11 mouse cellular contexts compared by ENCODE assay signal in the genomic region with DNA sequence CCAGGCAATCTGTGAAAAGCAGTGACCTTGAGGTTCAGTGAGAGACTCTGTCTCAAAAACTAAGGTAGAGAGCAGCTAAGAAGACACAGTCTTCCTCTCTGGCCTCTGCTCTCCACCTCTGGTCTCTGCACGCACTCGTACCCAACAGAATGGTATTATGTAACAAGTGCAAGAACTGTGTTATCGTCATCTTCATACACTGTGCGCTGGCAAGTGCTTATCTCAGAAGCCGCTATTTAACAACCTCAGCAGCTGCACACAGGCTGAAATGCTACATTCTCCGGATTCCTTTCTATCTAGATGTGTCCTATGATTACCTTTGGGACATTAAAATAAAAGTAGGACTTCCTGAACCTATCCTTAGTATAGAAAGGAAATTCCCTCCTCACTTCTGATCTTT. TPM values are rescaled to one million over a fixed set of nuclear protein-coding genes. Genes with fewer than 3 reads are reported as not detected.
DNase-seq lines count a peak whose midpoint lies in the region; ATAC-seq and TF ChIP-seq lines count a peak whose summit lies in the region.
"Had no signal": no experiment of that assay in that cellular context is flagged by ENCODE, and none has a peak within 500 bp of the region (broad histone marks: within the 10 kb centered on the region; RNA-seq: fewer than 3 reads in every experiment).

No protein-coding gene starts in this region.

- 11% methylated on average over 6 of the region's 6 CpGs for WGBS in heart, postnatal 0 days
- WGBS in lung, embryonic 16.5 days, result 23% methylated on average over 6 of the region's 6 CpGs
- 72% methylated on average over 6 of the region's 6 CpGs for WGBS in kidney, embryonic 14.5 days

- no peaks in the 10 kb centered on the region for H3K27me3 ChIP-seq in MEL (ENCODE audit: control insufficient read depth in 1 of 2, insufficient read depth in 2 of 2, low read length in 2 of 2)
- H3K27me3 ChIP-seq in heart, postnatal 0 days (ENCODE audit: control insufficient read depth, insufficient read depth, low read length), result no peaks in the 10 kb centered on the region
- H3K27me3 ChIP-seq in lung, embryonic 16.5 days (ENCODE audit: control insufficient read depth, insufficient read depth, low read depth, low read length), result no peaks in the 10 kb centered on the region
- H3K27me3 ChIP-seq in kidney, embryonic 14.5 days (ENCODE audit: control insufficient read depth, insufficient read depth, low read length), result no peaks in the 10 kb centered on the region
- H3K27me3 ChIP-seq: midbrain, embryonic 15.5 days had no signal

- peaks cover 37 to 38% of the 10 kb centered on the region in 2 experiments for H3K4me1 ChIP-seq in MEL (ENCODE audit: control insufficient read depth in 1 of 2, insufficient read depth in 2 of 2, low read length in 2 of 2)
- peaks cover 24% of the 10 kb centered on the region for H3K4me1 ChIP-seq in heart, postnatal 0 days (ENCODE audit: control insufficient read depth, insufficient read depth)
- H3K4me1 ChIP-seq in lung, embryonic 16.5 days (replicated peaks; ENCODE audit: control insufficient read depth, insufficient read depth, low read length), result peaks cover 3% of the 10 kb centered on the region; the same call in 1 of the 2 replicates
- no peaks in the 10 kb centered on the region for H3K4me1 ChIP-seq in kidney, embryonic 14.5 days (ENCODE audit: control insufficient read depth, insufficient read depth, low read length)
- H3K4me1 ChIP-seq: forebrain, embryonic 10.5 days; midbrain, embryonic 15.5 days had no signal

- 0 out of 2 replicates have a peak overlapping the region, but pooled peaks have one; percentile 7 for H3K4me3 ChIP-seq in gastrocnemius, adult 2 months
- H3K4me3 ChIP-seq in MEL (ENCODE audit: control insufficient read depth in 1 of 2, insufficient read depth in 1 of 2, low read depth in 2 of 2, low read length in 2 of 2), result no peak overlapping the region
- no peak overlapping the region for H3K4me3 ChIP-seq in heart, postnatal 0 days (ENCODE audit: low read depth, low read length)
- no peak overlapping the region for H3K4me3 ChIP-seq in lung, embryonic 16.5 days (ENCODE audit: low read length)
- no peak overlapping the region for H3K4me3 ChIP-seq in kidney, embryonic 14.5 days (ENCODE audit: low read length)
- H3K4me3 ChIP-seq: forebrain, embryonic 10.5 days; midbrain, embryonic 15.5 days had no signal

- peak overlapping the region; percentile 37; the same call in 1 of the 2 replicates for H3K9ac ChIP-seq in MEL (ENCODE audit: control insufficient read depth, low read depth, low read length, poor library complexity, severe bottlenecking)
- H3K9ac ChIP-seq in heart, postnatal 0 days (replicated peaks; ENCODE audit: low read depth, low read length), result no peak overlapping the region
- no peak overlapping the region for H3K9ac ChIP-seq in lung, embryonic 16.5 days (ENCODE audit: low read length)
- no peak overlapping the region for H3K9ac ChIP-seq in kidney, embryonic 14.5 days (ENCODE audit: low read depth, low read length)
- H3K9ac ChIP-seq: midbrain, embryonic 15.5 days had no signal

- no peaks in the 10 kb centered on the region for H3K79me2 ChIP-seq in MEL (ENCODE audit: control insufficient read depth, insufficient read depth, low read length, poor library complexity)

- TF ChIP-seq CTCF in gastrocnemius, adult 2 months (IDR thresholded peaks at IDR 0.05), result no peak
- no peak for TF ChIP-seq CTCF in MEL (IDR thresholded peaks at IDR 0.05 in 2 of 3, conservative IDR thresholded peaks at IDR 0.05 in 1 of 3; ENCODE audit: control insufficient read depth in 1 of 3, insufficient read depth in 1 of 3, low read depth in 2 of 3, low read length in 3 of 3, poor library complexity in 1 of 3, severe bottlenecking in 1 of 3)
- no peak for TF ChIP-seq CTCF in heart, postnatal 0 days (IDR thresholded peaks at IDR 0.05; ENCODE audit: low read depth)

- H3K36me3 ChIP-seq in MEL (ENCODE audit: control insufficient read depth in 1 of 2, insufficient read depth in 2 of 2, low read length in 2 of 2), result peaks cover 0 to 36% of the 10 kb centered on the region in 2 experiments; a peak in 2 of 4 replicates
- H3K36me3 ChIP-seq in heart, postnatal 0 days (replicated peaks; ENCODE audit: control insufficient read depth, insufficient read depth, low read length), result no peaks in the 10 kb centered on the region
- H3K36me3 ChIP-seq in lung, embryonic 16.5 days (ENCODE audit: control insufficient read depth, insufficient read depth, low read length), result no peaks in the 10 kb centered on the region
- no peaks in the 10 kb centered on the region for H3K36me3 ChIP-seq in kidney, embryonic 14.5 days (ENCODE audit: control insufficient read depth, insufficient read depth, low read length)
- H3K36me3 ChIP-seq: forebrain, embryonic 10.5 days; midbrain, embryonic 15.5 days had no signal

- H3K4me2 ChIP-seq in heart, postnatal 0 days (ENCODE audit: low read depth, low read length), result no peak overlapping the region
- H3K4me2 ChIP-seq in lung, embryonic 16.5 days (ENCODE audit: low read depth, low read length), result no peak overlapping the region
- no peak overlapping the region for H3K4me2 ChIP-seq in kidney, embryonic 14.5 days (replicated peaks; ENCODE audit: low read depth, low read length)
- H3K4me2 ChIP-seq: midbrain, embryonic 15.5 days had no signal

- H3K9me3 ChIP-seq in MEL (replicated peaks; ENCODE audit: insufficient read depth, low read length), result no peaks in the 10 kb centered on the region
- H3K9me3 ChIP-seq in heart, postnatal 0 days (replicated peaks; ENCODE audit: control insufficient read depth, low read length), result no peaks in the 10 kb centered on the region
- no peaks in the 10 kb centered on the region for H3K9me3 ChIP-seq in lung, embryonic 16.5 days (ENCODE audit: control insufficient read depth, low read length)
- H3K9me3 ChIP-seq in kidney, embryonic 14.5 days (ENCODE audit: control insufficient read depth, low read length), result no peaks in the 10 kb centered on the region
- H3K9me3 ChIP-seq: forebrain, embryonic 10.5 days; midbrain, embryonic 15.5 days had no signal

- TF ChIP-seq EP300 in MEL (IDR thresholded peaks at IDR 0.05; ENCODE audit: low read depth in 1 of 2, low read length in 2 of 2), result peak; percentile 93 to 94
- peak; percentile 68; the same call in 1 of the 2 replicates for TF ChIP-seq EP300 in heart, postnatal 0 days (IDR thresholded peaks at IDR 0.05; ENCODE audit: low read depth)

- TF ChIP-seq POLR2A in MEL (IDR thresholded peaks at IDR 0.05; ENCODE audit: control insufficient read depth in 1 of 2, insufficient read depth in 1 of 2, low read depth in 1 of 2, low read length in 2 of 2, poor library complexity in 1 of 2), result no peak

- peak overlapping the region; percentile 52 for H3K27ac ChIP-seq in gastrocnemius, adult 2 months
- H3K27ac ChIP-seq in MEL (ENCODE audit: control insufficient read depth, low read depth, low read length), result peak overlapping the region; percentile 79
- peak overlapping the region; percentile 43; the same call in 1 of the 2 replicates for H3K27ac ChIP-seq in heart, postnatal 0 days (ENCODE audit: low read depth)
- no peak overlapping the region for H3K27ac ChIP-seq in lung, embryonic 16.5 days (ENCODE audit: low read length)
- H3K27ac ChIP-seq in kidney, embryonic 14.5 days (ENCODE audit: low read depth, low read length), result no peak overlapping the region
- H3K27ac ChIP-seq: forebrain, embryonic 10.5 days; midbrain, embryonic 15.5 days had no signal

- ATAC-seq in heart, postnatal 0 days (ENCODE audit: insufficient read depth, low read depth), result peak; percentile 13; the same call in 1 of the 2 replicates
- ATAC-seq in lung, embryonic 16.5 days (ENCODE audit: low read depth), result peak; percentile 54
- ATAC-seq in kidney, embryonic 14.5 days (ENCODE audit: low FRiP score, low TSS enrichment), result no peak
- ATAC-seq: midbrain, embryonic 15.5 days had no signal

- no peak for DNase-seq in gastrocnemius, adult 2 months
- no peak for DNase-seq in gastrocnemius, postnatal 25 days
- peak; percentile 89 for DNase-seq in MEL (ENCODE audit: low read depth, low spot score)
- no peak for DNase-seq in heart, postnatal 0 days (ENCODE audit: low spot score)
- DNase-seq in ovary, adult 18-20 months (ENCODE audit: low spot score), result no peak
- no peak for DNase-seq in MN1 (ENCODE audit: low spot score)
- DNase-seq: kidney, adult 11 months had no signal

- no peak for TF ChIP-seq RAD21 in MEL (IDR thresholded peaks at IDR 0.05; ENCODE audit: low read depth, low read length)

- intact Hi-C loops in gastrocnemius, adult 2 months (cut with DNase I), result no loop called here

RNA-seq across cellular contexts. Expression of gene Sh2d6, which starts 28.6 kb away (rescaled TPM):
- under 1 TPM; 0.59 to 0.99 TPM for total RNA-seq in gastrocnemius, adult 2 months (2021)
- 1 to 10 TPM in 1 of 2 experiments, under 1 TPM in 1; 1.00 to 1.3 TPM for total RNA-seq in gastrocnemius, postnatal 25 days (2021)
- not detected in 2 replicates for total RNA-seq in MEL (2012; rRNA removed)
- under 1 TPM in 1 of 2 experiments, not detected in 1; 0.17 TPM for polyA plus RNA-seq in MEL (2012; ENCODE audit: insufficient read depth in 1 of 2, insufficient read length in 2 of 2, low read depth in 1 of 2, low replicate concordance in 2 of 2, missing spikeins in 1 of 2)
- not detected in 2 replicates for total RNA-seq in heart, postnatal 0 days (2014; rRNA removed; ENCODE audit: low replicate concordance)
- not detected in 2 replicates for polyA plus RNA-seq in heart, postnatal 0 days (2015; fragmentation: Nextera tagmentation; extraction: Ambion mirVana)
- not detected in 2 replicates for polyA plus RNA-seq in lung, embryonic 16.5 days (2015; fragmentation: Nextera tagmentation; extraction: Ambion mirVana)
- not detected in 2 replicates for polyA plus RNA-seq in kidney, embryonic 14.5 days (2014; fragmentation: Nextera tagmentation; extraction: Ambion mirVana)

RNA-seq across cellular contexts. Expression of gene Capg, which starts 51.3 kb away (rescaled TPM):
- 1 to 10 TPM; 6.8 to 9.7 TPM for total RNA-seq in gastrocnemius, adult 2 months (2021)
- 10 to 100 TPM in 1 of 2 experiments, 1 to 10 TPM in 1; 8.1 to 10.5 TPM for total RNA-seq in gastrocnemius, postnatal 25 days (2021)
- 222 and 241 TPM in 2 replicates for total RNA-seq in MEL (2012; rRNA removed)
- polyA plus RNA-seq in MEL (2012; ENCODE audit: insufficient read depth in 1 of 2, insufficient read length in 2 of 2, low read depth in 1 of 2, low replicate concordance in 2 of 2, missing spikeins in 1 of 2), result 100 to 1,000 TPM in 1 of 2 experiments, not detected in 1; 283 TPM
- total RNA-seq in heart, postnatal 0 days (2014; rRNA removed; ENCODE audit: low replicate concordance), result 25.1 and 53.6 TPM in 2 replicates
- 24.9 and 25.9 TPM in 2 replicates for polyA plus RNA-seq in heart, postnatal 0 days (2015; fragmentation: Nextera tagmentation; extraction: Ambion mirVana)
- polyA plus RNA-seq in lung, embryonic 16.5 days (2015; fragmentation: Nextera tagmentation; extraction: Ambion mirVana), result 75.8 and 82.9 TPM in 2 replicates
- polyA plus RNA-seq in kidney, embryonic 14.5 days (2014; fragmentation: Nextera tagmentation; extraction: Ambion mirVana), result 63.8 and 66.6 TPM in 2 replicates

RNA-seq across cellular contexts. Expression of gene Mat2a, which starts 53.5 kb away (rescaled TPM):
- total RNA-seq in gastrocnemius, adult 2 months (2021), result 100 to 1,000 TPM; 130 to 164 TPM
- total RNA-seq in gastrocnemius, postnatal 25 days (2021), result 100 to 1,000 TPM; 113 to 118 TPM
- total RNA-seq in MEL (2012; rRNA removed), result 233 and 319 TPM in 2 replicates
- 1,000 to 10,000 TPM in 1 of 2 experiments, 100 to 1,000 TPM in 1; 357 to 3,179 TPM for polyA plus RNA-seq in MEL (2012; ENCODE audit: insufficient read depth in 1 of 2, insufficient read length in 2 of 2, low read depth in 1 of 2, low replicate concordance in 2 of 2, missing spikeins in 1 of 2)
- 111 and 123 TPM in 2 replicates for total RNA-seq in heart, postnatal 0 days (2014; rRNA removed; ENCODE audit: low replicate concordance)
- polyA plus RNA-seq in heart, postnatal 0 days (2015; fragmentation: Nextera tagmentation; extraction: Ambion mirVana), result 200 and 229 TPM in 2 replicates
- 336 and 340 TPM in 2 replicates for polyA plus RNA-seq in lung, embryonic 16.5 days (2015; fragmentation: Nextera tagmentation; extraction: Ambion mirVana)
- polyA plus RNA-seq in kidney, embryonic 14.5 days (2014; fragmentation: Nextera tagmentation; extraction: Ambion mirVana), result 322 and 463 TPM in 2 replicates

Comparison
In these comparisons a context has a peak if more than half of its experiments do, and no peak if none do; other contexts are left out.
1. H3K27ac ChIP-seq: peak in gastrocnemius, adult 2 months (single experiment), MEL (single experiment) and heart, postnatal 0 days (single experiment); none in lung, embryonic 16.5 days (single experiment) and kidney, embryonic 14.5 days (single experiment).